Mouse (Mus musculus): ENCODE data around the gene Stk10.
A peak's percentile ranks its signal among the peaks of the same experiment; 100 is the strongest.
"Not testable (repeated sequence)": the region's sequence is repeated elsewhere in the genome, so short reads cannot be mapped to it uniquely, and the experiment has no call there.

Stk10 gene

DNA sequence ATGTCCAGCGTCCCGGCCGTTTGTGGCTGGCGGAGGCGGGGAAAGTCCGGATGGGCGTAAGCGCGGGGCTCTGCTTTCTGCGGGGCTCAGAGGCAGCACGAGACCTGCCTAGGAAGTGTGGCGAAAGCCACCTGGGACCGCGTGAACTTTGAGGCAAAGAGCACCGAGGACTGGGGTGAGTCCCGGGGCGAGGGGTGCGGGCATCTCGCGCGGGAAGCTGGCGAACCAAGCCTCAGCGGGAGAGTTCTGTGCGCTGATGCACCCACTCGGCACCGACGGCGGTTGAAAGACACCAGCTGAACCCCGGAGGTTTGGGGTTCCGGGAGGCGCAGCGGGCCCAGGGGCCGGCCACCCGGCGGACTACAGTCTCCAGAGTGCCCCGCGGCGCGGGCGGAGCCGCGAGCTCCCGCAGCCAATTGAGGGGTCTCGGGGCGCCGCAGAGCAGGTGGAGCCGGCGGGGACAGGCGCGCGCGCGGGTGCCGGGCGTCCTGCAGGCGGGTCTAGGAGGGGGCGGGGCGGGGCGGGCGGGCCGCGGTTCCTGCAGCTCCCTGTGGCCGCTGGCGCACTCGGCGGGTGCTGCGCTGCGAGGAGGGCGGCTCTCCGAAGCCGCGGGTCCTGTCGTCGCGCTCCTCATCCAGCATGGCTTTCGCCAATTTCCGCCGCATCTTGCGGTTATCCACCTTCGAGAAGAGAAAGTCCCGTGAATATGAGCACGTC, at the start of gene Stk10:
Stk10 (plus strand) TSS at position 541 of the 717 bp plus-strand sequence.
- peak; percentile 74 to 87 for DNase-seq (ENCODE audit: low spot score in 2 of 2)

DNA sequence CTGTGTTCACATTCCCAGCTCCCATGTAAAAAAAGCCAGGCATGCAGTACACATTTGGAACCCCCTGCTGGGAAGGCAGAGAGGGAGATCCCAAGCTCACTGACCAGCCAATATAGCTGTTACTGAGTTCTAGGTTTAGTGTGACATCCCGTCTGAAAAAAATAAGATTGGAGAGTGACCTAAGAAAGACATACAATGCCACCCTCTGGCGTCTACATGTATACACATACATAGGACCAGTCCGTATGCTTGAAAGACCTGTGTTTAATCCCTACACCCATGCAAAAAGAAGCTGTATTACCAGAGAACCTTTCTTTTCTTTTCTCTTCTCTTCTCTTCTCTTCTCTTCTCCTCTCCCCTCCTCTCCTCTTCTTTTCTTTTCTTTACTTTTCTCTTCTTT, 47.8 kb upstream of the Stk10 start:
- DNase-seq (ENCODE audit: low spot score in 2 of 2), result no peak

DNA sequence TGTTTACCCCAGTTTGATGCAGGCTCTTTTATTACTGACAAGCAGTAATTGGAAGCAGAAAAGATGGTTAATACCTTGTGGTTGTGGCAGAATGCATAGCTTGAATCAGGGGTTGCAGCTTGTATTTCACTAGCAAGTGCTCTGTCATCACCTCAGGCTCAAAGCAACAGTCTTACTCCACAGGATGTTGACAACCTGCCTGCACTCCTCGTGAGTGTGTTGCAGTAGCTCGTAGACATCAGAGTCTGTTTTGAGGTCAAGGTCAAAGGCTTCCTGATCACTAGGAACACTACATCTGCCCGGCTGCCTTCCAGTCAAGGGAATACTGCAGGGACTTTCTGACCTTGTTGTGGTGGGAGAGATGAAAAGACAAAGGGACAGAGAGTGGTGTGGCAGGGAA, 46.5 kb upstream of the Stk10 start:
- no peak for DNase-seq (ENCODE audit: low spot score in 2 of 2)

DNA sequence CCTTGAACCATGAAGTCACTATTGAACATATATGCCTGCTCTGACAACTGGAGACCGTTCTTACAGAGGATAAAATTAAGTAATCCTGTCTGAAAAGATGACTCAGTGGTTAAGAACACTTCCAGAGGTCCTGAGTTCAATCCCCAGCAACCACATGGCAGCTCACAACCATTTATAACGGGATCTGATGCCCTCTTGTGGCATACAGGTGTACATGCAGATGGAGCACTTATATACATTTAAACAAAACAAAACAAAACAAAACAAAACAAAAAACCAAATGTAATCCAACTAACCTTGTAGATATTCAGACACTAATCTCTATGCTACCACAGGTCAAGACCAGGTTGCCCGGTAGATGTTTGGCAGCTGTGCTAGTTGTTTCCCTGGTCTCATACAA, 45.6 kb upstream of the Stk10 start:
- no peak for DNase-seq (ENCODE audit: low spot score in 2 of 2)

DNA sequence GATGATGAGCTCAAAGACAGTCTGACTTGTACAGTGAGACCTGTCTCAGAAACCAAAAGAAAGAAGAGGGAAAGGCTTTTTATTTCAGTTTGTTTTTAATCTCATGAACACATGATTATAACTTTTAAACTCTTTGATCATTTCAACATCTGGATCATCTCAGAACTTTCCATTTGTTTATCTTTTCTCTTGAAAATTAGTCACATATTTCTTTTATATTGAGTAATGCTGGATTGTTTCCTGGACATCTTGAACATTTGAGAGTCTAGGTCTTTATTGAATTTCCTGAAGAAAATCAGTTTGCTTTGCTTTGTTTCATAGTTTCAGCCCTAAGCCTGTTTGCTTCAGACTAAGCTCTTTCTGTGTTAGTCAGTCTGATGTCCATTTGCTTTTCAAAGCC, 44.8 kb upstream of the Stk10 start:
- no peak for DNase-seq (ENCODE audit: low spot score in 2 of 2)

DNA sequence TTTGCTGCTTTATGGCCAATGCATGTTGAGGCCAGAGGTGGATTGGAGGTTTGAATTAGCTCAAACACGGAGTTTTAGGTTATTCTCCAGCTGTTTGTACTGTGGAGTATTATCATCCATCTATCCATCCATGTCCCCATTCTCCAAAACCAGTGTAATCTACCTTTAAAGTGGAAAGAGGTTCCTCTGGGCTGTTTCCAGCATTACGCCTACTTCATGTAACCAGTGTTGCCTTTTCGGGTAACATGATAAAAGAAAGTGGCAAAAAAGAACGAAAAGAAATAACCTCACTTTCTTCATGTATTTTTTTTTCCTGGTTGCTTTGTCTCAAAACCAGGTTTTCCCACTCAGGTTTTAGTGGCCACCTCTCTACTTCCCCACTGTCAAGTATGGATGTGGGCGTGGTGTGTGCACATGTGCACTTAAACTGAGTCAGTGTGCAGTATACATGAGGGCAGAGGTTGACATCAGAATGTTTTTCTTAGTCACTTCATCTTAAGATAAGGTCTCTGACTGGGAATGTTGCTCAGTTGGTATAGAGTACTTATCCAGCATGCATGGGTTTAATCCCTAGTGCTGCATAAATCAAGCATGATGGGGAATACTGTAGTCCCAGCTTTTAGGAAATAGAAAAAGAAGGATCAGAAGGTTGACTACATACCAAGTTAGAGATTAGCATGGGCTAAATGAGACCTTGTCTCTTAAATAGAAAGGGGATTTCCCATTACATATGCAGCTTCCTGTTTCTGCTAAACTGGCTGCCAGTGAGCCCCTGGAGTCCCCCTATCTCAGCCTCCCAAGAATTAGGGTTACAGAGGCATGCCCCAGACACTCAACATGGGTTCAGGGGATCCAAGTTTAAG, 44.1 kb upstream of the Stk10 start:
- DNase-seq (ENCODE audit: low spot score in 2 of 2), result no peak

DNA sequence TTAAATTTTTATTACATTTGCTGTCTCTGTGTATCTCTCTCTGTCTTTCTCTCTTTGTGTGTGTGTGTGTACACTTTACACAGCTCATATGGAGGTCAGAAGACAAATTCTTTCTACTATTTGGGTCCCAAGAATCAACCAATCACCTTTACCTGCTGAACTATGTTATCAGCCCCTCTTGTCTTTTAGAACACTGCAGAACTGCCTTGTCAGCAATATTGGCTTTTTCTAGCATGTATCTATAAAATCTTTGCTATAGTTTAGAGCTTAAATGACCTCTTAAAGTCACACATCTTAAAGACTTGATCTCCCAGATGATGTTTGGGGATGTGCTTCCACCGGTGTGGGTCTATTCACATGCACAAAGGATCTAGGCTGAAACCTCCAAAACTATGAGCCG, 42.0 kb upstream of the Stk10 start:
- no peak for DNase-seq (ENCODE audit: low spot score in 2 of 2)

DNA sequence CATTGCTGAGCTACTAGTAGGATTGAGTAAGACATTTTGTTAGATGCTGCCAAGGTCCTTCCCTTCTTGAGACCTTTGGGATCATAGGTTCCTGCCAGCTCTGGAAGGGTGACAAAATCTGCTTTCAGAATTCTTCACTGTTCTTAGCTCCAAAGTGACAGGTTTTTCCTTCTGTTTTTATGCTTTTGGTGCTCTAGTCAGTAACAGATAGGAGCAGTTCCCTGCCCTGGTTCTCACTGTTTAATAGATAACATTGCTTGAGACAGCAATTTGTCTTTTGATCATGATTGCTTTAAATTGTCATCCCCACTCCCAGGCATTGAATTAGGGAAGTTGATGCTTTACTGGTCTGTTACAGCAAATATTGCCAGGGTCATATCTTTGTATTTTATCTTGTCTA, 39.8 kb upstream of the Stk10 start:
- no peak for DNase-seq (ENCODE audit: low spot score in 2 of 2)

DNA sequence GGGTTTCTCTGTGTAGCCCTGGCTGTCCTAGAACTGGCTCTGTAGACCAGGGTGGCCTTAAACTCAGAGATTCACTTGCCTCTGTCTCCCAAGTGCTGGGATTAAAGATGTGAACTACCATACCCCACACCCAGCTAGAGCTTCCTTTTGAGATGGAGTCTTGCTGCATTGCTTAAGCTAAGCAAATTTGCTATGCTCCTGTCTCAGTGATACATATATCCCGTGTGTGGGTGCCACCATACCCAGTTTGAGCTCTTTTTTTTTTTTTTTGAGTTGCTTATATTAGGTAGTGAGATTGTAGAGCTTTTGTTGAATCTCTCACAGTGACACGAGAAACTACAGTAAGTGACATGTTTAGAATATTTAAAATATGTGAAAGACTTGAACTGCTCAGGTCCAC, 37.8 kb upstream of the Stk10 start:
- DNase-seq (ENCODE audit: low spot score in 2 of 2), result no peak

DNA sequence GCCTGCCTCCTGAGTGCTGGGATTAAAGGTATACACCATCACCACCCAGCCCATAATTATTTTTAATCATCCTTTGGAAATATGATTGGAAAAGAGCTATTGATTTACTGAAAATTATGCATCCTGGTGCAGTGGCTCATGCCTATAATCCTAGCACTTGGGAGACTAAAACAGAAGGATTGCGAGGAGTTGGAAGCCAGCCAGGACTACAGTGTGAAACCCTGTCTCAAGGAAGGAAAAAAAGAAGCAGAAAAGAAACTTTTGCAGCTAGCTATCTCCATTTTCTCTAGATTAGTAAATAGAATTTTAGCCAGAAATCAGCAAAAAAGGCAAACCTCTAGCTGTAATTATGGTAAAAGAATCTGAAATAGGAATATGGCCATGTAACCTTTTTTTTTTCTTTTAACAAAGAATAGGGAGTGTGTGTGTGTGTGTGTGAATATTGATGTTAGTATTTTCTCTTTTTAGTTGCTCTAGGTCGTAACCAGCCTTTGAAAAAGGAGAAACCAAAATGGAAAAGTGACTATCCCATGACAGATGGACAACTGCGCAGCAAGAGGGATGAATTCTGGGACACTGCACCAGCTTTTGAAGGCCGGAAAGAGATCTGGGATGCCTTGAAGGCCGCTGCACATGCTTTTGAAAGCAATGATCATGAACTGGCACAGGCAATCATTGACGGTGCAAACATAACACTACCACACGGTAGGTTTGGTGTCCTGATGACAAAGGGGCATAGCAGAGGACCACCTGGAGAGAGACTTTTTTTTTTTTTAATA, 34.2 kb upstream of the Stk10 start:
- peak in 1 of 2 experiments; percentile 68 for DNase-seq (ENCODE audit: low spot score in 2 of 2)

DNA sequence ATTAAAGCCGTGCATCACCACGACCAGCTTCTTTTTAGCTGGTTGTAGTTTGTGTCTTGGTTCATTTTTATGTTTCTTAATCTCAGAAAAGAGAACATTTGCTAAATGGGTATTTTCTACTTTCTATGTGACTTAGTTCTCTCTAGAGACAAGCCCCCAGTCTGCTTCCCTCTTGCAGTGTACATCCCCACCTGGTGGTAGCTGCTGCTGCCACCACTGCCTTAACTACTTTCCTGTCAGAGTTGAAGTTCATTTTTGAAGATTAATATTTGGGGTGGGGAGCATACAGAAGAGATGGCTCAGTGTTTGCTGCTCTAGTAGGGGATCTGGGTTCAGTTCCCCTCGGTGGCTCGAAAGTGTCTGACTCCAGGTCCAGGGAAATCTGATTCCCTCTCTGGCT, 33.2 kb upstream of the Stk10 start:
- no peak for DNase-seq (ENCODE audit: low spot score in 2 of 2)

DNA sequence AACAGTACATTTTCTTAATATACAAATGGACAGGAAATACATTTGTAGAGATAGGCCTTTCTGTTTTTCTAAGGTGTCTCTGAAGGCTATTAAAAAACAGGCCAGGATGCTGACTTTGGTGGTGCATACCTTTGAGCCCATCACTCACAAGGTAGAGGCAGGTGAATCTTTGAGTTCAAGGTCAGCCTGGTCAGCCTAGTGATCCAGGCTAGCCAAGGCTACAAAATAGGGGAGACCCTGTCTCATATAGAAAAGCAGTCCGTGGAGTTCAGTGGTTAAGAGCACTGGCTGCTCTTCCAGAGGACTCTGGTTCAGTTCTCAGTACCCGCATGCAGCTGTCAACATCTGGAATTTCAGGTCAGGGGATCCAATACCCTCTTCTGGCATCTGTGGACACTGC, 29.4 kb upstream of the Stk10 start:
- no peak for DNase-seq (ENCODE audit: low spot score in 2 of 2)

DNA sequence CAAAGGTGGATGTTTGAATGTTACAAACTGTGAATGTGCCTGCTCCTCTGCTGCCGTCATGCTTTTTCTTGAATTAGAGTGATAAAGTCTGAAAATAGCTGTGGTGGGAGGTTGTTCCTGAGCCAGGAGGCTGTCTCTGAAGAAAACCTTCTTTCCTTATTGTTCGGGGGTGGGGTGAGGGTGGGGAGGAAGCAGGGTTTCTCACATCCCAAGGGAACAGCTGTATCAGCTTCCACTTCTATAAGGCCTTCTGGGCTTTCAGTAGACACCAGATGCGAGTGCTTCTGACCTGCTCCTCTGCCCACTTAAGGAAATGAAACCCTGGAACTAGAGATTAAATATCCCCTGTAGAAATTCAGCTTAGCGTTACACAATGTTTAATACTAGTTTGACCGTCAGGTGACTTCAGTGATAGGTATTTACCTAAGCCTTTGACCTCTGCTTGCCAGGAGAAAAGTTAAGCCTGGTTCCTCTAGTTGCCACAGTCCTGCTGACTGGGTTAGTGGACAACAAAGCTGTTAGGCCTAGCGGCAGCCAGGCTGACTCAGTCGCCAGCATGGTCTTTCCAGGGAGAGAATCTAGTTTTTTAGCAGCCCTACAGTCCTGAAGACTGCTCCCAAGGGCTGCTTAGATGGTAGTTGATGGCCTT, 27.9 kb upstream of the Stk10 start:
- peak in 1 of 2 experiments; percentile 26 for DNase-seq (ENCODE audit: low spot score in 2 of 2)

DNA sequence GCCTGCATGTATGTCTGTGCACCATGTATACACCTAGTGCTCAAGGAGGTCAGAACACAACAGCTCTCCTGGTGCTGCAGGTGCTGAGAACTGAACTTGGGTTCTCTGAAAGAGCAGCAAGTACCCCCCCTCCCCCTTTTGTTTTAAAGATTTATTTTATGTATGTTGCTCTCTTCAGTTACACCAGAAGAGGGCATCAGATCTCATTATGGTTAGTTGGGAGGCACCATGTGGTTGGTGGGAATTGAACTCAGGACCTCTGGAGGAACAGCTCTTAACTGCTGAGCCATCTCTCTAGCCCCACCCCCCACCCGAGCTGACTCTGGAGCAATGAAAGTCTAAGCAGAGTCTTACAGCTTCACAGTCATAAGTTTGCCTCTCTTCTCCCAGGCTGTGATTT, 22.2 kb upstream of the Stk10 start:
- DNase-seq (ENCODE audit: low spot score in 2 of 2), result no peak

DNA sequence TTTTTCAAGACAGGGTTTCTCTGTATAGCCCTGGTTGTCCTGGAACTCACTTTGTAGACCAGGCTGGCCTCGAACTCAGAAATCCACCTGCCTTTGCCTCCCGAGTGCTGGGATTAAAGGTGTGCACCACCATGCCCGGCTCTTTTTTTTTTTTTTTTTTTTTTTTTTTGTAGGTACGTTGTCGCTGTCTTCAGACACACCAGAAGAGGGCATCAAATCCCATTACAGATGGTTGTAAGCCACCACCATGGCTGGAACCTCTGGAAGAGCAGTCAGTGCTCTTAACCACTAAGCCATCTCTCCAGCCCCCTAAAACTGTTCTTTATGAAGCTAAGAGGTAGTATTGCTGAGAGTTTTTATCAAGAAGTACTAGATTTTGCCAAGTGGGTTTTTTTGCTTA, 18.3 kb upstream of the Stk10 start:
- not testable (repeated sequence) for DNase-seq (ENCODE audit: low spot score in 2 of 2)

DNA sequence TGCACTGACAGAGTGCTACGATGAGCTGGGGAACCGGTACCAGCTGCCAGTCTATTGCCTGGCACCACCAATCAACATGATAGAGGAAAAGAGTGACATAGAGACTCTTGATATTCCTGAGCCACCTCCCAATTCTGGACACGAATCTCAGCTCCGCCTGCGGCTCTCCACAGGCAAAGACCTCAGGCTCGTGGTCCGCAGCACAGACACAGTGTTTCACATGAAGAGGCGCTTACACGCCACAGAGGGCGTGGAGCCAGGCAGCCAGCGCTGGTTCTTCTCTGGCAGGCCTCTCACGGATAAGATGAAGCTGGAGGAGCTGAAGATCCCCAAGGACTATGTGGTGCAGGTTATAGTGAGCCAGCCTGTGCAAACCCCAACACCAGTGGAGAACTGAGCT, 17.0 kb upstream of the Stk10 start:
- DNase-seq (ENCODE audit: low spot score in 2 of 2), result no peak

DNA sequence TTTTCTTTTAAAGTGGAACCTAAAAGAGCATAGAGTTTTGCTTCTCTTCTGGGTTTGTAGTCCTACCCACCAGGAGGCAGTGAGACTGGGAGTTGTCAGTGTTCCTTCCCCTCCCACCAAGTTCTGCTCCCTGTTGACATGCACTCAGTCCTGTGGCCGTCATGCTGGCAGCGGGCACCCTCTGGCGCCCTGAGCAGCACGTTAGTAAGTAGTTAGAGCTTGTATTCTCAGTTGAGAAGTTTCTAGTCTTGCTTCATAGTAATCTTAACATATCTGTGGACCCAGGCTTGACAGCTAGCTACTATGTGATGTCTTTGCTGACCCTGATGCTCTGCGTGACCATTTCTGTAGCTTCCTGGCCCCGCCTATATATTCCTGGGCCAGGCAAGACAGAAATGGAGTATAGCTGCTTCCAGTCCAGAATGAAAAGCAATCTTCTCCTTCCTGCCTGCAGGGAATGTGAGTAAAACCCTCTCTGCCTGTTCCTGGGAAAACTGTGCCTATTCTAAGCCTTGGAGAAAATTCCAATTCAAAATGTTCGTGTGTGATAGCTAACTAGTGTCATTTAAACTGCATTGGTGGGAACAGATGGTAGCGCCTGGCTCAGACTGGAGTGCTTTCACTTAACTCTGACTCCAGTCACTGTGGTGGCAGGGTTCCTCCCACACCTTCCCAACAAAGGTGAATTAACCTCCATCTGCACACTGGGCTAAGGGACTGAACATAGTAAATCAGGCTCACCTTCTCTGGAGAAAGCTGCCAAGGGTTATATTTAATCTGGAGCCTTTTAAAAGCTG, 16.0 kb upstream of the Stk10 start:
- DNase-seq (ENCODE audit: low spot score in 2 of 2), result peak; percentile 39 to 70

DNA sequence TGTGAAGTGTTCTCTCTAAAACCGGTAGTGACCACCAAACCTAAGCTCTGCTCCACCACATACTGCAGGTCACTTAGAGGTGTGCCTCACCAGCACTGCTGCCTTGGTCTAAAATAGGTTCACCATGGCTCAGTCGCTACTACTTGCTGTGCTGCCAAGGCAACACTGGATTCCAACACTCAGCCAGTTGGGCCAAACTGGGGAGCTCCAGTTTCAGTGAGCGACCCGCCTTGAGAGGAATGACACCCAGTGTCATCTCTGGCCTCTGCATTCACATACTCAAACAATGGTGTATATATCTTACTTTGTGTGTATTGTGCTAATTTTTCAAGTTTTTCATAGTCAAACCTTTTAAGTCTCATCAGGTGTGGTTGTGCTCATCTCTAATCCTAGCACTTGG, 14.3 kb upstream of the Stk10 start:
- DNase-seq (ENCODE audit: low spot score in 2 of 2), result no peak

DNA sequence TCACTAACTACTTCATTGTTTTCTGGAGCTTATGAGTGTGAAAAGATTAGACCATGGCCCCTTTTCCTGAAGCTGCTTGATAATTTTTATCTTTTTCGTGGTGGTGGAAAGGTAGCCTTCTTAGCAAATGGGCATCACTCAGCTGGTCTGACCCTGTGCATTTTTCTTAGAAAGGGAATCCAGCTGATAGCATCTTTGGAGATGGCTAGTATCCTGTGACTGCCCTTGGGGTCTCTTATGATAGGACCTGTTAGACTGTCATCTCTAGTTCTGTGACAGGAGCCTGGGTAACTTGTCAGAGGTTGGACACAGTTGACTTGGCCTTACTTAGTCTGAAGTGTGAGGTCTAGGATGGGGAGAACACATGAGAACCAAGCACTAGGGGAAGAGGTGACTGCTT, 13.8 kb upstream of the Stk10 start:
- DNase-seq (ENCODE audit: low spot score in 2 of 2), result no peak

DNA sequence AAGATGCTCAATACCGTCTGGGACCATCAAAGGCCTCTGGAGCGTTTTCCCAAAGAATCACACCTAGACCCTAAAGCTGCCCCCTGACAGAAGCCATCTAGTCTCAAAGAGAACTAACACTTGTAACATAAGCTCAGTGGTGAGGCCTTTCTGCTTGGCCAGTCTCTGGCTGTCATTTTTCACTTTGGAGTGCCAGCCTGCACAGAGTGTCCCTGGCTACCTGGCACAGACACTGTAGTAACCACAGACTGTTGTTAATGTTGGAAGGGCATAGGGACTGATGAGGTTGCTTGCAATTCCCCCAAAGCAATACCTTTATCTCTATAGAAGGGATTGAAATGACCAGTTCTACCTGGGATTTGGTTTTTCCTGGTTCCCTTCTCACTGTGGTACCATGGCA, 11.9 kb upstream of the Stk10 start:
- no peak for DNase-seq (ENCODE audit: low spot score in 2 of 2)

Data from left cerebral cortex, adult 9 months (tissue).